In genomic region chr8:111771625-111772020, GRCm38 (mm10) we compare ENCODE assay signal across 18 mouse cellular contexts. TPM values are rescaled to one million over a fixed set of nuclear protein-coding genes. Genes with fewer than 3 reads are reported as not detected.
DNase-seq lines count a peak whose midpoint lies in the region; ATAC-seq and TF ChIP-seq lines count a peak whose summit lies in the region.
"Had no signal": no experiment of that assay in that cellular context is flagged by ENCODE, and none has a peak within 500 bp of the region (broad histone marks: within the 10 kb centered on the region; RNA-seq: fewer than 3 reads in every experiment).

No protein-coding gene starts in this region.

- TF ChIP-seq CTCF in heart, adult 2 months (IDR thresholded peaks at IDR 0.05): no peak
- TF ChIP-seq CTCF in lung, embryonic 14.5 days (IDR thresholded peaks at IDR 0.05; ENCODE audit: low read depth): no peak
- TF ChIP-seq CTCF in ES-Bruce4 (IDR thresholded peaks at IDR 0.05; ENCODE audit: low read depth, low read length): no peak

- no peak for TF ChIP-seq EP300 in heart, adult 2 months (IDR thresholded peaks at IDR 0.05; ENCODE audit: insufficient read depth, low read depth, low read length)
- no peak for TF ChIP-seq EP300 in ES-Bruce4 (IDR thresholded peaks at IDR 0.05; ENCODE audit: insufficient read depth, low read depth, low read length)

- no peaks in the 10 kb centered on the region for H3K79me2 ChIP-seq in heart, adult 2 months (replicated peaks; ENCODE audit: control insufficient read depth, insufficient read depth, low read length)

- no peak for TF ChIP-seq POLR2A in heart, adult 2 months (IDR thresholded peaks at IDR 0.05; ENCODE audit: insufficient read depth, low read depth, low read length)
- TF ChIP-seq POLR2A in ES-Bruce4 (IDR thresholded peaks at IDR 0.05; ENCODE audit: insufficient read depth, low read length): no peak

- intact Hi-C loops in heart, adult 2 months (cut with DNase I): no loop called here
- intact Hi-C loops in left cerebral cortex, postnatal 36 days (cut with DNase I): no loop called here

- ATAC-seq in lung, embryonic 14.5 days (ENCODE audit: insufficient read depth): no peak
- no peak for ATAC-seq in forebrain, embryonic 16.5 days
- ATAC-seq: hindbrain, embryonic 16.5 days; intestine, embryonic 15.5 days; midbrain, embryonic 15.5 days had no signal

- DNase-seq in heart, embryonic 10.5 days (ENCODE audit: low spot score): no peak
- no peak for DNase-seq in heart, adult 2 months
- no peak for DNase-seq in lung, embryonic 14.5 days
- no peak for DNase-seq in lung, adult 18-20 months
- DNase-seq in left cerebral cortex, postnatal 36 days (ENCODE audit: low spot score in 2 of 2): no peak
- DNase-seq: B cell, adult 2 months; cerebellum, adult 11-12 months; heart, postnatal 4 days; kidney, adult 8-10 months; kidney, postnatal 10 days; thymus, postnatal 25 days had no signal

- no peak overlapping the region for H3K9ac ChIP-seq in heart, adult 2 months (ENCODE audit: low read depth, low read length)
- no peak overlapping the region for H3K9ac ChIP-seq in lung, embryonic 14.5 days
- no peak overlapping the region for H3K9ac ChIP-seq in ES-Bruce4 (ENCODE audit: low read depth, poor library complexity, severe bottlenecking)
- H3K9ac ChIP-seq in forebrain, embryonic 16.5 days (replicated peaks; ENCODE audit: low read depth, low read length): no peak overlapping the region
- H3K9ac ChIP-seq: intestine, embryonic 15.5 days; midbrain, embryonic 15.5 days had no signal

- peaks cover 45% of the 10 kb centered on the region for H3K36me3 ChIP-seq in heart, embryonic 10.5 days
- peaks cover 3% of the 10 kb centered on the region for H3K36me3 ChIP-seq in heart, adult 2 months (ENCODE audit: control insufficient read depth, insufficient read depth, low read length)
- peaks cover 47% of the 10 kb centered on the region for H3K36me3 ChIP-seq in lung, embryonic 14.5 days (ENCODE audit: insufficient read depth)
- H3K36me3 ChIP-seq in ES-Bruce4 (ENCODE audit: control insufficient read depth, insufficient read depth, low read length, poor library complexity, severe bottlenecking): peaks cover 16% of the 10 kb centered on the region
- H3K36me3 ChIP-seq in forebrain, embryonic 16.5 days (ENCODE audit: control insufficient read depth, insufficient read depth): no peaks in the 10 kb centered on the region
- H3K36me3 ChIP-seq: midbrain, embryonic 15.5 days had no signal

- no peak overlapping the region for H3K4me3 ChIP-seq in heart, embryonic 10.5 days
- no peak overlapping the region for H3K4me3 ChIP-seq in heart, adult 2 months
- no peak overlapping the region for H3K4me3 ChIP-seq in lung, embryonic 14.5 days (ENCODE audit: low read depth, low read length)
- no peak overlapping the region for H3K4me3 ChIP-seq in ES-Bruce4 (ENCODE audit: low read depth, low read length)
- no peak overlapping the region for H3K4me3 ChIP-seq in forebrain, embryonic 16.5 days (replicated peaks; ENCODE audit: low read length)
- H3K4me3 ChIP-seq: intestine, embryonic 15.5 days; midbrain, embryonic 15.5 days had no signal

- H3K4me2 ChIP-seq in lung, embryonic 14.5 days: no peak overlapping the region
- no peak overlapping the region for H3K4me2 ChIP-seq in forebrain, embryonic 16.5 days (ENCODE audit: low read length)
- H3K4me2 ChIP-seq: intestine, embryonic 15.5 days; midbrain, embryonic 15.5 days had no signal

- H3K27ac ChIP-seq in heart, embryonic 10.5 days: peak overlapping the region; percentile 12; the same call in 1 of the 2 replicates
- H3K27ac ChIP-seq in heart, adult 2 months: no peak overlapping the region; the same call in 1 of the 2 replicates
- H3K27ac ChIP-seq in lung, embryonic 14.5 days (ENCODE audit: low read depth): peak overlapping the region; percentile 18; the same call in 1 of the 2 replicates
- peak overlapping the region; percentile 23 for H3K27ac ChIP-seq in ES-Bruce4 (ENCODE audit: insufficient read depth, low read length)
- peak overlapping the region; percentile 77 for H3K27ac ChIP-seq in forebrain, embryonic 16.5 days (ENCODE audit: low read length)
- H3K27ac ChIP-seq: intestine, embryonic 15.5 days; midbrain, embryonic 15.5 days had no signal

- 69% methylated on average over 6 of the region's 6 CpGs for WGBS in heart, embryonic 10.5 days
- WGBS in heart, adult 2 months: 80% methylated on average over 6 of the region's 6 CpGs
- 84% methylated on average over 6 of the region's 6 CpGs for WGBS in lung, embryonic 14.5 days
- 94% methylated on average over 6 of the region's 6 CpGs for WGBS in forebrain, embryonic 16.5 days

- peaks cover 50% of the 10 kb centered on the region for H3K4me1 ChIP-seq in heart, embryonic 10.5 days
- peaks cover 4% of the 10 kb centered on the region for H3K4me1 ChIP-seq in heart, adult 2 months (ENCODE audit: control insufficient read depth, insufficient read depth, low read length)
- no peaks in the 10 kb centered on the region for H3K4me1 ChIP-seq in lung, embryonic 14.5 days (ENCODE audit: insufficient read depth)
- H3K4me1 ChIP-seq in ES-Bruce4 (ENCODE audit: control insufficient read depth, insufficient read depth, low read length): peaks cover 17% of the 10 kb centered on the region
- H3K4me1 ChIP-seq in forebrain, embryonic 16.5 days (replicated peaks; ENCODE audit: control insufficient read depth, insufficient read depth, low read length): peaks cover 37% of the 10 kb centered on the region

- H3K9me3 ChIP-seq in heart, embryonic 10.5 days: no peaks in the 10 kb centered on the region
- H3K9me3 ChIP-seq in lung, embryonic 14.5 days (ENCODE audit: low read depth, low read length): no peaks in the 10 kb centered on the region
- H3K9me3 ChIP-seq in ES-Bruce4 (replicated peaks; ENCODE audit: control insufficient read depth, insufficient read depth, low read length, poor library complexity, severe bottlenecking): no peaks in the 10 kb centered on the region
- H3K9me3 ChIP-seq in forebrain, embryonic 16.5 days (ENCODE audit: control insufficient read depth, low read length): no peaks in the 10 kb centered on the region
- H3K9me3 ChIP-seq: intestine, embryonic 15.5 days; midbrain, embryonic 15.5 days had no signal

- no peaks in the 10 kb centered on the region for H3K27me3 ChIP-seq in heart, embryonic 10.5 days (ENCODE audit: insufficient read depth, poor library complexity, severe bottlenecking)
- H3K27me3 ChIP-seq in heart, adult 2 months (ENCODE audit: control insufficient read depth, insufficient read depth, low read length): no peaks in the 10 kb centered on the region
- H3K27me3 ChIP-seq in lung, embryonic 14.5 days (ENCODE audit: insufficient read depth, low read length): no peaks in the 10 kb centered on the region
- no peaks in the 10 kb centered on the region for H3K27me3 ChIP-seq in ES-Bruce4 (ENCODE audit: control insufficient read depth, insufficient read depth, low read length, poor library complexity, severe bottlenecking)
- H3K27me3 ChIP-seq in forebrain, embryonic 16.5 days (replicated peaks; ENCODE audit: control insufficient read depth, insufficient read depth, low read length): no peaks in the 10 kb centered on the region
- H3K27me3 ChIP-seq: CH12.LX; intestine, embryonic 15.5 days; midbrain, embryonic 15.5 days had no signal

RNA-seq across cellular contexts. Expression of gene Bcar1, which starts 28.0 kb away (rescaled TPM):
- 53.2 and 54.4 TPM in 2 replicates for polyA plus RNA-seq in heart, embryonic 10.5 days (2016; fragmentation: Nextera tagmentation; extraction: Ambion mirVana)
- total RNA-seq in heart, adult 2 months (2021): 10 to 100 TPM; 19.1 to 21.1 TPM
- 31.3 TPM in 2 replicates for polyA plus RNA-seq in heart, adult 2 months (2012; rRNA removed)
- polyA plus RNA-seq in lung, embryonic 14.5 days (2014; fragmentation: Nextera tagmentation; extraction: Ambion mirVana): 54.5 and 56.3 TPM in 2 replicates
- polyA plus RNA-seq in ES-Bruce4 (2011; ENCODE audit: insufficient read depth, insufficient read length, low read depth, missing spikeins): 59.8 and 64.6 TPM in 2 replicates
- polyA plus RNA-seq in forebrain, embryonic 16.5 days (2015; fragmentation: Nextera tagmentation; extraction: Ambion mirVana): 45.9 and 52.5 TPM in 2 replicates
- total RNA-seq in left cerebral cortex, postnatal 36 days (2021): 10 to 100 TPM; 51.8 to 53.9 TPM
- total RNA-seq: megakaryocyte-erythroid progenitor cell, adult 5-6 weeks had no signal
